Mouse (Mus musculus) megakaryocyte, embryonic 14.5 days (primary cell): ENCODE measurements at regions not wholly inside any gene's neighbourhood (a gene's known extent, or its start where the extent isn't known, plus 50 kb on each side); places are given as distances from the start of the nearest gene placed in this dataset.

Experiments
- H3K27me3 ChIP-seq: replicated peaks from 2 replicates; pipeline ENCODE3; 2012; ENCODE audit warnings: inconsistent platforms
- H3K36me3 ChIP-seq: replicated peaks from 2 replicates; pipeline ENCODE3; 2012; ENCODE audit warnings: low read length, inconsistent platforms, mixed read lengths
- H3K4me1 ChIP-seq: 2 replicates; pipeline ENCODE4 v1.6.1; 2012; ENCODE audit warnings: inconsistent platforms
- H3K4me3 ChIP-seq: replicated peaks from 2 replicates; pipeline ENCODE3; 2012; ENCODE audit warnings: moderate library complexity, mild to moderate bottlenecking, inconsistent platforms
- H3K9me3 ChIP-seq: 2 replicates; pipeline ENCODE4 v1.6.1; 2012; ENCODE audit warnings: inconsistent platforms
- FLI1 ChIP-seq: IDR thresholded peaks from 2 replicates; pipeline ENCODE4 v1.6.1; 2012; ENCODE audit warnings: low read length, inconsistent platforms, mixed read lengths
- GATA1 ChIP-seq: IDR thresholded peaks from 3 replicates; pipeline ENCODE4 v1.6.1; 2012; ENCODE audit warnings: mixed read lengths, low read length, inconsistent platforms, borderline replicate concordance

- H3K36me3 ChIP-seq: no peaks in the 10 kb centered on the region
- no peaks in the 10 kb centered on the region for H3K4me1 ChIP-seq
- TF ChIP-seq GATA1: no peak
- no peak for TF ChIP-seq FLI1
- no peaks in the 10 kb centered on the region for H3K27me3 ChIP-seq
- H3K4me3 ChIP-seq: no peak overlapping the region
- H3K9me3 ChIP-seq: no peaks in the 10 kb centered on the region
Measured at GRCm38 (mm10) chr13:111193919-111194318, 60.9 kb upstream of the Actbl2 start.

GRCm38 (mm10) chr13:111194337-111194736 is 60.5 kb upstream of the Actbl2 start:
- Histone ChIP-seq H3K4me1 (no peaks in the 10 kb centered on the region), H3K4me3 (no peak overlapping the region), H3K36me3 (no peaks in the 10 kb centered on the region), H3K9me3 (no peaks in the 10 kb centered on the region), H3K27me3 (no peaks in the 10 kb centered on the region)
- TF ChIP-seq FLI1 (no peak), GATA1 (no peak)

- Histone ChIP-seq H3K4me1 (no peaks in the 10 kb centered on the region), H3K4me3 (no peak overlapping the region)
- TF ChIP-seq FLI1 (no peak), GATA1 (no peak)
Measured at GRCm38 (mm10) chr13:111201532-111201931, 53.3 kb upstream of the Actbl2 start.

GRCm38 (mm10) chr13:111204580-111205285 is 50.1 kb upstream of the Actbl2 start:
- TF ChIP-seq GATA1 (no peak), FLI1 (no peak)

More at GRCm38 (mm10) chr13:111201532-111201931, 53.3 kb upstream of the Actbl2 start:
- no peaks in the 10 kb centered on the region for H3K9me3 ChIP-seq
- H3K27me3 ChIP-seq: no peaks in the 10 kb centered on the region
- no peaks in the 10 kb centered on the region for H3K36me3 ChIP-seq

More at GRCm38 (mm10) chr13:111204580-111205285, 50.1 kb upstream of the Actbl2 start:
- no peaks in the 10 kb centered on the region for H3K4me1 ChIP-seq
- H3K27me3 ChIP-seq: no peaks in the 10 kb centered on the region
- no peaks in the 10 kb centered on the region for H3K9me3 ChIP-seq
- no peaks in the 10 kb centered on the region for H3K36me3 ChIP-seq
- no peak overlapping the region for H3K4me3 ChIP-seq
